In genomic region chr6:58893307-58893706, GRCm38 (mm10) we compare ENCODE assay signal across 16 mouse cellular contexts.
"Had no signal": no experiment of that assay in that cellular context is flagged by ENCODE, and none has a peak within 500 bp of the region (broad histone marks: within the 10 kb centered on the region; RNA-seq: fewer than 3 reads in every experiment).

No protein-coding gene starts in this region.

- H3K9me3 ChIP-seq: limb, embryonic 13.5 days; liver, embryonic 12.5 days; megakaryocyte, embryonic 14.5 days had no signal

- H3K4me1 ChIP-seq: limb, embryonic 13.5 days had no signal

- H3K4me2 ChIP-seq: limb, embryonic 13.5 days; liver, embryonic 12.5 days; lung, embryonic 14.5 days; midbrain, embryonic 11.5 days had no signal

- H3K27ac ChIP-seq: kidney, postnatal 0 days; layer of hippocampus, adult 2 months; limb, embryonic 13.5 days; liver, embryonic 12.5 days had no signal

- H3K4me3 ChIP-seq: layer of hippocampus, adult 2 months; limb, embryonic 13.5 days; liver, embryonic 12.5 days; megakaryocyte, embryonic 14.5 days had no signal

- ATAC-seq: liver, embryonic 12.5 days; midbrain, embryonic 16.5 days had no signal

- H3K9ac ChIP-seq: limb, embryonic 13.5 days; liver, embryonic 12.5 days; lung, embryonic 14.5 days had no signal

- H3K27me3 ChIP-seq: limb, embryonic 13.5 days; liver, embryonic 12.5 days; megakaryocyte, embryonic 14.5 days had no signal

- DNase-seq: kidney, adult 11 months; kidney, adult 9 months; kidney, postnatal 4 days; left cerebral cortex, postnatal 4 days; lung, embryonic 14.5 days; lung, postnatal 10 days; lung, postnatal 4 days; thymus, adult 18-20 months; thymus, postnatal 4 days had no signal

- H3K36me3 ChIP-seq: liver, embryonic 12.5 days had no signal
